Mouse (Mus musculus) 3134 (cell line): ENCODE measurements around the gene Gm813.

Experiments used
- DNase-seq: peaks from one replicate; pipeline ENCODE4 v3.0.0-alpha.2; 2011; ENCODE audit warnings: low spot score; ENCODE audit not compliant: insufficient read length; ENCODE audit errors: extremely low read depth

The Gm813 gene

GRCm38 (mm10) chr16:58607101-58607500 lies 9.7 kb downstream of the Gm813 start:
- no peak for DNase-seq

GRCm38 (mm10) chr16:58604680-58605079 lies 12.1 kb downstream of the Gm813 start:
- DNase-seq: no peak

- no peak for DNase-seq
These were observed 12.9 kb downstream of the Gm813 start for GRCm38 (mm10) chr16:58603831-58604230.

GRCm38 (mm10) chr16:58600846-58601245 lies 15.9 kb downstream of the Gm813 start:
- no peak for DNase-seq

GRCm38 (mm10) chr16:58591299-58591698 lies 25.5 kb downstream of the Gm813 start:
- DNase-seq: no peak

DNA sequence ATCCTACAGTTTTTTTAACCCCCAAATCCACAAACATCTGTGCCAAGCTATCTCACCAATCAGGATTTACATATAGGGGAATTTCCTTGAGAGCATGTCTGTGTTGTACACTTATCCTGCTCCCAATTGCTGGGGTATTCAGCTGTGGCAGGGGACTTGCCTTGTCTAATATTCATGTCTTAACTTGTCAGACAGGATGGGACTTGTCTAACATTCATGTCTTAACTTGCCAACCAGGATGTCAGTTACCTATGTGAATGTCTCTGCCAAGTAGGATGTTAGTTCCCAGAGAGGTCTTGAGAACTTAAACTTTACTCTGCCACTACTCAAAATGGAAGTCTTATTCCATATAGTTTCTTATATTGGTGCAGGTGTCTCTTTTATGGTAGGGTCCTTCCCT lies 27.3 kb downstream of the Gm813 start:
- DNase-seq: no peak

DNA sequence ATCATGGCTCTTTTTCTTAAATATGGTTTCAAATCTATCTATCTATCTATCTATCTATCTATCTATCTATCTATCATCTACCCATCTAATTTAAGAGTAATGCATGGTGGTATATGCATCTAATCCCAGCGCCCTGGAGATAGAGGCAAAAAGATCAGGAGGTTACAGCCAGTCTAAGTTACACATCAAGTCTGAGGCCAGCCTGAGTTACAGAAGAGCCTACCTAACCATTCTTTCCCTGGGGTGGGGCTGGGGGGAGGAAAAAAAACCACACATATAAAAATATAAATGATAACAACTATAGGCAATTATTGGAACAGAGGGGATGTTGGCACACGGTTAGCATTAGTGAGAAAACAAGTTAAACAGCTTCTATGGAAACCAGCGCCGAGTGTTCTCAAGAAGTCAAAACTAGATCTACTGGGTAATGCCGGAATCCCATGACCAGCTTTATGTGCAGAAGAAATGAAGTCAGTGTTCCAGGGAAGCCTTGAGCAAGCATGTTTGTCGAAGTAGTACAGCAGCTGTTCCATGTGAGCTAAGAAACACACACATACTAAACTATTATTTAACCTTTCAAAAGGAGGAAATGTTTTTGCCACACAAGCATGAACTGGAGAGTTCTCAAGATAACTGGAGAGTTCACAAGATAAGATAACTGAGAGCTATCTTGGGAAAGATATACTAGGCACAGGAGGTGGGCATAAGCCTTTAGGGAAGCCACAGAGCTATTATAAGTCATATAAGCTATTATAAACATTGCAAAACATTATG lies 42.6 kb downstream of the Gm813 start:
- DNase-seq: no peak

- no peak for DNase-seq
These were observed 46.0 kb downstream of the Gm813 start for GRCm38 (mm10) chr16:58570694-58571264.
